Comparison of ENCODE assay signal across 13 mouse cellular contexts in the genomic region with DNA sequence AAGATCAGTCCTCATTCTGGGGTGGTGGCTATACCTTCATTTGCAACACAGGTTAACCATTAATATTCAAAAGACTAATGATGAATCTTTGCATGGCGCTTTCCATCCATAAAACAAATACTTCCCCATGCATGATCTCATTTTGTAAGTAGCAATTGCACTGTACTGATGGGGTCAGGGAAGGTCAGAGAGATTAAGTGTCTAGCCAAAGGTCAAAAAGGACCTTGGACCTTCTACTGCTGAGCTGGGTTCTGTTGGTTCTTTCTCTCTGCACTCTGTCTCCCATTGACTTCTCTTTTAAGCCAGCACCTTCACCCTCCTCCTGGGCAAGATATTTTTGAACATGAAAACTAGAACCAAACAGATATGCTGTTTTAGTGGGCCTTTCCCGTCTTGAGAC.
"Had no signal": no experiment of that assay in that cellular context is flagged by ENCODE, and none has a peak within 500 bp of the region (broad histone marks: within the 10 kb centered on the region; RNA-seq: fewer than 3 reads in every experiment).

No protein-coding gene starts in this region.

- H3K4me1 ChIP-seq: midbrain, embryonic 15.5 days; neural tube, embryonic 13.5 days had no signal

- ATAC-seq: midbrain, embryonic 15.5 days had no signal

- H3K4me2 ChIP-seq: kidney, embryonic 15.5 days; limb, embryonic 15.5 days; midbrain, embryonic 11.5 days; midbrain, embryonic 15.5 days; neural tube, embryonic 13.5 days had no signal

- H3K27ac ChIP-seq: kidney, embryonic 15.5 days; left cerebral cortex, adult 2 months; limb, embryonic 15.5 days; liver, embryonic 14.5 days; midbrain, embryonic 15.5 days; neural tube, embryonic 13.5 days; stomach, postnatal 0 days had no signal

- H3K9ac ChIP-seq: kidney, embryonic 15.5 days; limb, embryonic 15.5 days; liver, embryonic 14.5 days; midbrain, embryonic 15.5 days; neural tube, embryonic 13.5 days had no signal

- H3K27me3 ChIP-seq: kidney, embryonic 15.5 days; limb, embryonic 15.5 days; midbrain, embryonic 15.5 days; neural tube, embryonic 13.5 days had no signal

- DNase-seq: kidney, postnatal 14 days; lung, adult 18-20 months; lung, postnatal 36 days; retina, postnatal 1 day; right cerebral cortex, postnatal 4 days had no signal

- H3K4me3 ChIP-seq: kidney, embryonic 15.5 days; left cerebral cortex, adult 2 months; limb, embryonic 15.5 days; midbrain, embryonic 15.5 days; neural tube, embryonic 13.5 days had no signal

- H3K36me3 ChIP-seq: kidney, embryonic 15.5 days; limb, embryonic 15.5 days; midbrain, embryonic 15.5 days; neural tube, embryonic 13.5 days had no signal

- H3K9me3 ChIP-seq: kidney, embryonic 15.5 days; limb, embryonic 15.5 days; midbrain, embryonic 15.5 days; neural tube, embryonic 13.5 days had no signal
